Mouse (Mus musculus): ENCODE results near the gene Ing1.

Ing1 gene

GRCm38 (mm10) chr8:11591837-11592236, 36.5 kb downstream of the Ing1 start:
- DNase-seq (ENCODE audit: low read depth), result no peak

- peak; percentile 14 for DNase-seq (ENCODE audit: low read depth)
These were observed 36.9 kb downstream of the Ing1 start for GRCm38 (mm10) chr8:11592296-11592695.

- no peak for DNase-seq (ENCODE audit: low read depth)
These were observed 38.0 kb downstream of the Ing1 start for GRCm38 (mm10) chr8:11593222-11593884.

GRCm38 (mm10) chr8:11600301-11600951, 45.1 kb downstream of the Ing1 start:
- DNase-seq (ENCODE audit: low read depth), result no peak

GRCm38 (mm10) chr8:11602006-11602680, 46.8 kb downstream of the Ing1 start:
- peak; percentile 51 for DNase-seq (ENCODE audit: low read depth)

- no peak for DNase-seq (ENCODE audit: low read depth)
These were observed 53.5 kb downstream of the Ing1 start for GRCm38 (mm10) chr8:11608848-11609247.

Data from c-Kit-positive CD71-positive TER-119-negative erythroid progenitor cells, embryonic 14.5 days (primary cell).